Mouse (Mus musculus) liver, postnatal 0 days (tissue): ENCODE measurements around the gene Gtsf1l. TPM values are rescaled to one million over a fixed set of nuclear protein-coding genes. Genes with fewer than 3 reads are reported as not detected.

ENCODE experiments used
- ATAC-seq: fragments of 200-750 bp; cut with Nextera tagmentation; 2 replicates; pipeline ENCODE4 v1.8.0; 2017; ENCODE audit warnings: mild to moderate bottlenecking, moderate library complexity
- DNase-seq: peaks from one replicate; pipeline ENCODE4 v3.0.0-alpha.2; 2016
- H3K27ac ChIP-seq: fragments of 300-500 bp; sonication (generic); 2 replicates; pipeline ENCODE4 v1.5.1; 2014; ENCODE audit warnings: antibody characterized with exemption, moderate library complexity, mild to moderate bottlenecking, low read depth
- H3K27me3 ChIP-seq: fragments of 300-500 bp; sonication (generic); 2 replicates; pipeline ENCODE4 v1.6.1; 2014; ENCODE audit warnings: low read length, control low read depth, mixed read lengths; ENCODE audit not compliant: insufficient read depth
- H3K36me3 ChIP-seq: fragments of 300-500 bp; sonication (generic); replicated peaks from 2 replicates; pipeline ENCODE4 v1.6.1; 2014; ENCODE audit warnings: mild to moderate bottlenecking, control low read depth, low read length, moderate library complexity, mixed read lengths; ENCODE audit not compliant: insufficient read depth
- H3K4me1 ChIP-seq: fragments of 300-500 bp; sonication (generic); 2 replicates; pipeline ENCODE4 v1.6.1; 2014; ENCODE audit warnings: antibody characterized with exemption, mild to moderate bottlenecking, control low read depth; ENCODE audit not compliant: insufficient read depth
- H3K4me2 ChIP-seq: fragments of 300-500 bp; sonication (generic); 2 replicates; pipeline ENCODE4 v1.6.1; 2014; ENCODE audit warnings: low read depth, mild to moderate bottlenecking, low read length, moderate library complexity, mixed read lengths
- H3K4me3 ChIP-seq: fragments of 300-500 bp; sonication (generic); 2 replicates; pipeline ENCODE4 v1.5.1; 2014; ENCODE audit warnings: low read depth, low read length
- H3K9ac ChIP-seq: fragments of 300-500 bp; sonication (generic); replicated peaks from 2 replicates; pipeline ENCODE4 v1.6.1; 2014; ENCODE audit warnings: mild to moderate bottlenecking, moderate library complexity
- H3K9me3 ChIP-seq: fragments of 300-500 bp; sonication (generic); 2 replicates; pipeline ENCODE4 v1.6.1; 2016; ENCODE audit warnings: mild to moderate bottlenecking, control low read depth, low read length, mixed read lengths
- CTCF ChIP-seq: sonication (generic); IDR thresholded peaks from 2 replicates; pipeline ENCODE4 v1.5.1; 2016; ENCODE audit warnings: antibody characterized with exemption, low read depth
- EP300 ChIP-seq: IDR thresholded peaks from 2 replicates; pipeline ENCODE4 v1.6.1; 2016; ENCODE audit warnings: antibody characterized with exemption, low read depth, mild to moderate bottlenecking
- WGBS: fragments of 180-500 bp; shearing (Covaris S2); extraction: QIAGEN DNeasy Blood & Tissue Kit; methylation state at CpG from one replicate; pipeline ENCODE4 v1.1.7; 2014; ENCODE audit not compliant: insufficient replicate concordance; 5-methylcytosine and 5-hydroxymethylcytosine counted together
- polyA plus RNA-seq: library from polyadenylated mRNA; unstranded; fragments of >200 nt; fragmentation: Nextera tagmentation; extraction: Ambion mirVana; gene quantifications from 2 replicates; pipeline ENCODE4 v1.2.1, GENCODE M21; 2015

Gtsf1l gene
- polyA plus RNA-seq, result not detected in 2 replicates

- Histone ChIP-seq H3K4me2 (no peak within 1 kb of the TSS), H3K27me3 (no peaks in the 10 kb centered on the region), H3K36me3 (peaks cover 10% of the 10 kb centered on the region; the same call in 1 of the 2 replicates), H3K9ac (no peak within 1 kb of the TSS), H3K9me3 (no peaks in the 10 kb centered on the region), H3K4me3 (no peak within 1 kb of the TSS), H3K4me1 (no peaks in the 10 kb centered on the region), H3K27ac (no peak within 1 kb of the TSS)
- DNase-seq (no peak), ATAC-seq (no peak)
- TF ChIP-seq CTCF, result no peak
- TF ChIP-seq EP300, result no peak
- WGBS, result 80% methylated on average over 9 of the region's 9 CpGs
Measured at GRCm38 (mm10) chr2:163087728-163088127, at the start of gene Gtsf1l. TSS of gene Gtsf1l (minus strand) at chr2:163087855.

- H3K27ac ChIP-seq, result no peak overlapping the region
- no peak for ATAC-seq
- H3K9ac ChIP-seq, result no peak overlapping the region
- TF ChIP-seq EP300, result no peak
- no peak for TF ChIP-seq CTCF
- H3K4me1 ChIP-seq, result no peaks in the 10 kb centered on the region
- H3K36me3 ChIP-seq, result no peaks in the 10 kb centered on the region
- no peak overlapping the region for H3K4me2 ChIP-seq
- H3K27me3 ChIP-seq, result no peaks in the 10 kb centered on the region
- no peak for DNase-seq
- no peaks in the 10 kb centered on the region for H3K9me3 ChIP-seq
- H3K4me3 ChIP-seq, result no peak overlapping the region
Measured at GRCm38 (mm10) chr2:163136996-163137395, 49.3 kb upstream of the Gtsf1l start.

GRCm38 (mm10) chr2:163135931-163136330 is 48.3 kb upstream of the Gtsf1l start:
- Histone ChIP-seq H3K4me3 (no peak overlapping the region), H3K9me3 (no peaks in the 10 kb centered on the region), H3K4me1 (no peaks in the 10 kb centered on the region), H3K9ac (no peak overlapping the region), H3K4me2 (no peak overlapping the region), H3K27ac (no peak overlapping the region), H3K36me3 (no peaks in the 10 kb centered on the region), H3K27me3 (no peaks in the 10 kb centered on the region)
- DNase-seq (no peak), ATAC-seq (no peak)
- 75% methylated on average over 6 of the region's 6 CpGs for WGBS
- TF ChIP-seq EP300, result no peak
- no peak for TF ChIP-seq CTCF

GRCm38 (mm10) chr2:163132314-163132713 is 44.7 kb upstream of the Gtsf1l start:
- DNase-seq, result no peak
- H3K9me3 ChIP-seq, result no peaks in the 10 kb centered on the region
- TF ChIP-seq CTCF (no peak), EP300 (no peak)
- 79% methylated on average over 5 of the region's 5 CpGs for WGBS
- H3K36me3 ChIP-seq, result no peaks in the 10 kb centered on the region
- H3K27me3 ChIP-seq, result no peaks in the 10 kb centered on the region
- H3K9ac ChIP-seq, result no peak overlapping the region
- no peaks in the 10 kb centered on the region for H3K4me1 ChIP-seq
- no peak overlapping the region for H3K4me2 ChIP-seq
- no peak for ATAC-seq
- H3K4me3 ChIP-seq, result no peak overlapping the region
- no peak overlapping the region for H3K27ac ChIP-seq

- Histone ChIP-seq H3K27ac (no peak overlapping the region), H3K9me3 (no peaks in the 10 kb centered on the region), H3K36me3 (no peaks in the 10 kb centered on the region), H3K4me3 (no peak overlapping the region), H3K4me1 (no peaks in the 10 kb centered on the region), H3K4me2 (no peak overlapping the region), H3K27me3 (no peaks in the 10 kb centered on the region), H3K9ac (no peak overlapping the region)
- ATAC-seq (no peak), DNase-seq (no peak)
- TF ChIP-seq CTCF, result no peak
- 66% methylated on average over 5 of the region's 5 CpGs for WGBS
Measured at GRCm38 (mm10) chr2:163130837-163131236, 43.2 kb upstream of the Gtsf1l start.

- peaks cover 2% of the 10 kb centered on the region; the same call in 1 of the 2 replicates for H3K4me1 ChIP-seq
- no peak for ATAC-seq
- H3K27me3 ChIP-seq, result no peaks in the 10 kb centered on the region
- H3K9ac ChIP-seq, result no peak overlapping the region
- DNase-seq, result no peak
- H3K4me2 ChIP-seq, result no peak overlapping the region
- WGBS, result 70% methylated on average over 5 of the region's 5 CpGs
- H3K27ac ChIP-seq, result no peak overlapping the region
- TF ChIP-seq EP300 (no peak), CTCF (no peak)
- no peak overlapping the region for H3K4me3 ChIP-seq
- H3K36me3 ChIP-seq, result no peaks in the 10 kb centered on the region
- no peaks in the 10 kb centered on the region for H3K9me3 ChIP-seq
Measured at GRCm38 (mm10) chr2:163123496-163123895, 35.8 kb upstream of the Gtsf1l start.

GRCm38 (mm10) chr2:163122319-163122718 is 34.7 kb upstream of the Gtsf1l start:
- no peak for TF ChIP-seq EP300
- TF ChIP-seq CTCF, result no peak
- Histone ChIP-seq H3K36me3 (no peaks in the 10 kb centered on the region), H3K27me3 (no peaks in the 10 kb centered on the region), H3K9me3 (no peaks in the 10 kb centered on the region), H3K4me3 (no peak overlapping the region), H3K27ac (no peak overlapping the region), H3K9ac (peak overlapping the region; percentile 53), H3K4me1 (peaks cover 2% of the 10 kb centered on the region; the same call in 1 of the 2 replicates), H3K4me2 (peak overlapping the region; percentile 62)
- peak; percentile 80 for DNase-seq
- ATAC-seq, result peak; percentile 100
- 15% methylated on average over 9 of the region's 9 CpGs for WGBS
